Mouse (Mus musculus) CD4-positive, CD25-positive, alpha-beta regulatory T cell, adult 2 months (primary cell): ENCODE data around the gene Ppm1k.
A peak's percentile ranks its signal among the peaks of the same experiment; 100 is the strongest.
"Not testable (repeated sequence)": the region's sequence is repeated elsewhere in the genome, so short reads cannot be mapped to it uniquely, and the experiment has no call there.

Source experiments
- DNase-seq: peaks from one replicate; pipeline ENCODE4 v3.0.0-alpha.2; 2012; ENCODE audit warnings: low read depth, low spot score

The Ppm1k gene

DNA sequence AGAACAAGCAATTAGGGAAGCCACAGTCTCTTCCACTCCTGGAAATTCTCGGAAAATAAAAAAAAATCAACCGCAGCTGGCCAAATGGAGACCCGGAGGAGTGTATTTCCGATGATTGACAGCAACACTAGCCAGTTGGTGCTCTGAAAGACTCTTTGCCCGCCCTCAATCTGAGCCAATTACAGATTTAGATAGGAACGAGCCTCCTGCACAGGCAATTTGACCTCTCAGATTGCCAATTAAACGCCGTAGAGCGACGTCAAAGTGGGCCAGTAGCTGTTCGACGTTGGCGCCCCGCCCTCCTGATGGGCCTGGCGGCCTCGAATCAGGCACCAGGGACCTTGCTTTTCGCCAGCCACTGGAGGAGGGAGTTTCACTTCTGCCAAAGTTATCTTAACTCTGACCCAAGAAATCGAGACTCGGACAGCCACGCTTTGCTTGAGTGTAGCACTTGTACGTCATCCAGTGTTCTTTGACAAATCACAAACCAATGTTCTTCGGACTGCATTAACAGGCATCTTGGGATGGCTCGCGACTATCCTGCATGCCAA is at the start of gene Ppm1k:
Ppm1k (minus strand) TSS at position 83 of the 551 bp plus-strand sequence.
- peak; percentile 98 for DNase-seq

DNA sequence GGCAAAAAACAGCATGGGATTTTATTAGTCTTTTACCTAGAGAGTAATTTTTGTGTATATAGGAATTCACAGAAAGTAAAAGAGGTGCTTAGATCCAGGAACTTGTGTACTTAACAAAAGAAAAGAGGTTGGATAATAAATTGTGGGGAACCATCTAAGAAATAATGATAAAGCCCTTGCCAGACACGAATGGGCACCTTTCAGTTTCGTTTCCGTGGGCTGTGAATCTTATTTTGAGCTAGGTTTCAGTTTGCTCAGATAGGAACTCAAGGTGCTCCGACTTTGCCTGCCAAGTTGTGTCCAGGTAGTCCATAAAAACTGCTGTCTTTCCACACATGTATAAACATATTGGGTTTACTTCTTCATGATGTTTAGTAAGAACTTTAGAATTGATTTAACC is 47.1 kb upstream of the Ppm1k start:
- DNase-seq = peak; percentile 81

DNA sequence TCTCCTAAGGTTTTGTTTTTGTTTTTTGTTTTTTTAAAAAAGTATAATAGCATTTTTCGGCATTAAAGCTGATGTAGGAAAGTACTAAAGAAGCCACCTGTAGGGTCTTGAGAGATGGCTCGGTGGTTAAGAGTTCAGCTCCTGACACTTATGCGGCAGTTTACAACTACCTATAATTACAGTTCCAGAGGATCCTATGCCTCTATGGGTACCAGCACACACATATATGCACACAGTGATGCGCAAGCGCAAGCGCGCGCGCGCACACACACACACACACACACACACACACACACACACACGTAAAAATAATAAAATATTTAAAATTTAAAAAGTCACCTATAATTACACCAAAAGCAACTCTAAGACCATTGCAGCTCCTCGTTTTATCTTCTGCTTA is 46.3 kb upstream of the Ppm1k start:
- DNase-seq = peak; percentile 56

DNA sequence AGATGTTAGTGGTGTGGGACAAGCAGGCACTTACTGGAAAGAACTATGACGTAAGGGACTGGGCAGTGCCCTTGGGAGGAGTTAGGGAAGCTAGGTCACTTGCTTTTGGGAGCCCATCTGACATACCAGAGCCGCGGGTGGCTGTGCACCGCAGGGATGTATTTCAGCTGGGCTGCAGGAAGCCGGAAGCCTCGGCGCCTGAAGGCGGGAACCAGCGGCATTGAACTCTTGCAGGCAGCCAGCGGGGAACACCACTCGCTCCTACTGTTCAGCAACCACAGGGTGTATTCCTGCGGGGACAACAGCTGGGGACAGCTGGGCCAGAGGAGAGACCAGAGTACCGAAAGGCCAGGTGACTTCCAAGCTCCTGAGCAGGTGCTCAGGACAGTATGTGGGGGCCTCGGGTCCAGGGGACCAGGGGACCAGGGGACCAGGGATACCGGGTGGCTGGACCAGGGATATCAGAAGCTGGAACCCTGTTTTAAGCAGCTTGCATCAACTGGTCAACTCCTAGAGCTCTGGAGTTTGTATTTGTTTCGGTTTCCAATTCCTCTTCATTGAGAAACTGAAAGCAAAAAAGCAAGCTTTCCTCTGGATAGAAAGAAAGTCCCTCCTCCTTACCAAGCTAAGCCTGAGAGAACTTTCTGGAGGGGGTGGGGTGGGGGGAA is 45.7 kb upstream of the Ppm1k start, which contains the start of gene Herc6:
Herc6 (plus strand) TSS at position 120 of the 668 bp plus-strand sequence.
- peak; percentile 73 for DNase-seq

GRCm38 (mm10) chr6:57571587-57571986 is 36.3 kb upstream of the Ppm1k start:
- no peak for DNase-seq

DNA sequence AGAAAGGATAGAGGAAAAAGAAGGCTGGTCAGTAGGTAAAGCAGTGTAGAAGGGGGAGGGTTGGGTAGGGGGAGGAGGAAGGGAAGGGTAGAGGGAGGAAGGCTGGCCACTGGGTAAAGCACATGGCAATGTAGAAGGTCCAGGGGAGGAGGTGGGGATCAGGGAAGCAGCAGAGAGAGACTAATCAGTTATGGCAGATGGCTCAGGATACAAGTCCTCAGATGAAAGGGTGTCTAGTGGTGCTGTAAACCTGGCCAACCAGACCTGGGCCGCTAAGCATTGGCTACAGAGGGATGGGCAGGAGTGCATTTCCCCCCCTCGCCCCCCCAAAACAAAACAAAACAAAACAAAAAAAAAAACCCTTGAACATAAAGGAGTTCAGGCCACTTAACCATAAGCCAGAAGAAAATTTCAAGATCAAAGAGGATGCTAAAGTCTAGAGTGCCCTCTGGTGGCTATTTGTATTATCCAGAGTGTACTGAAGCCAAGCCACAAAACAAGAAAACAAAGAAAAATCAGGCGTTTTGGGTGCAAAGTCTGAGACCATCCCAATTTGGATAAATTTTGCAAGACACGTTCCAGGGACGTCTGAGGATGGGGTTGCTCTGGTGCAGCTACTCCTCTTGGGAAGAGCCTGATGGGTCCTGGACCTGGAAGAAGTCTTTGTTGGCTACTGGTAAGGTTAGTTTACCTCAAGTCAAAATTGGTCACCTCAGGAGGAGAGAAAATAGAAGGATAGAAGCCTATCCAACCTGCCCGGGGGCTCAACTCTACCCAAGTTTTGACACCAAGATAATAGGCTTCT is 35.1 kb upstream of the Ppm1k start:
- peak; percentile 79 for DNase-seq

- no peak for DNase-seq
These were observed 32.4 kb upstream of the Ppm1k start for GRCm38 (mm10) chr6:57567630-57568029.

- no peak for DNase-seq
These were observed 30.2 kb upstream of the Ppm1k start for GRCm38 (mm10) chr6:57565452-57565851.

GRCm38 (mm10) chr6:57563454-57563853 is 28.2 kb upstream of the Ppm1k start:
- DNase-seq = no peak

GRCm38 (mm10) chr6:57557796-57558317 is 22.6 kb upstream of the Ppm1k start:
- no peak for DNase-seq

- DNase-seq = no peak
These were observed 16.0 kb upstream of the Ppm1k start for GRCm38 (mm10) chr6:57551211-57551796.

GRCm38 (mm10) chr6:57544866-57545265 is 9.6 kb upstream of the Ppm1k start:
- no peak for DNase-seq

GRCm38 (mm10) chr6:57543591-57543990 is 8.3 kb upstream of the Ppm1k start:
- not testable (repeated sequence) for DNase-seq

DNA sequence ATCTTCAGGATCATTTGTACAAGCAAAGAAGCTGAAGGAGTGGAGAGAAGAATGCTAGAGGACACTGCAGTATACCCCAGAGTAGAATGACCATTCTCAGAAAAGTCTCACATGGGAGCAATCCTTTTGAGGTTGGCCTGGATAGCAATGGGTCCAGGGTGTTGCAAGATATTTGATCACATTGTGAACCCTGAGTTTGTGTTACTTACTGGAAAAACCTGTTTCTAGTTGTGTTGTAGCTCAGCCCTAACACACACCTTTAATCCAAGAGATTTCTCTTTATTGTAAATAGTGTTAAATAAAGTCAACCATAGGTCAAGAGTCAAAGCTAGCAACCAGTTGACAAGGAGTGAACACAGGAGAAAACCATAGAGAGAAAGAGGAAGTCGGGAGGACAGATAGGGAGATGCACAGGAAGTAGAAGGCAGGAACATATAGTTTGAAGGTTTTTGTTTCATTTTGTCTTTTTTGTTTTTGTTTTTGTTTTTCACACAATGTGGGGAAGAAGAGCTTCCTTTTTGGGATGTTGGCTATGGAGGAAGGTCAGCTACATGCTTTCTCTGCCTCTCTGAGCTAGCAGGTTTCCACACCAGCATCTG is 6.6 kb upstream of the Ppm1k start:
- DNase-seq = peak; percentile 23

DNA sequence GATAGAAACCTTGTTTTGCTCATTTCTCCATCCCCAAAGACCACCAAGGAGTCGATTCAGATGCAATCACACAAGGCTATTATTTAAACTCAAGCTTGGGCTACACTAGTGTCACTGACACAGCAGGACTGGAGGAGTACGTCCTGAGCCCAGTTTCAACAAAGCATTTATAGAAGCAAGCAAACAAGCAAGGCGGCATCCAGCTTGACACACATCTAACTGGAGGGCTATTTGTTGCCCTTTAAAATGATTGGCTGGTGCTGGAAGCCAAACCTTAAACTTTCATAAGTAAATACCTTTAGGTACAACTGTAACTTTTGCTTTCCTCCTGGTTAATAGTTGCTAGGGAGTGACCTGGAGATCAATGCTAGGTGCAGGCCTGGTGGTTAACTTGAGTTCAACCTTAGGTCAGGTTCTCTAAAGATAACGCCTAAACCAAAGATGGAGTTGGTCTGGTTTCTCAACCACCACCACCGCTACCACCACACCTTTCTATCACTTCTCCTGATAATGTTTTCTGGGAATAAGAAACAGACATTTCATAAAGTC is 5.8 kb upstream of the Ppm1k start:
- DNase-seq = no peak

- DNase-seq = no peak
These were observed 2.6 kb upstream of the Ppm1k start for GRCm38 (mm10) chr6:57537887-57538286.

- peak; percentile 53 for DNase-seq
These were observed 852 bp upstream of the Ppm1k start for GRCm38 (mm10) chr6:57535971-57536669.

- peak; percentile 59 for DNase-seq
These were observed 519 bp downstream of the Ppm1k start for GRCm38 (mm10) chr6:57534611-57535286.

DNA sequence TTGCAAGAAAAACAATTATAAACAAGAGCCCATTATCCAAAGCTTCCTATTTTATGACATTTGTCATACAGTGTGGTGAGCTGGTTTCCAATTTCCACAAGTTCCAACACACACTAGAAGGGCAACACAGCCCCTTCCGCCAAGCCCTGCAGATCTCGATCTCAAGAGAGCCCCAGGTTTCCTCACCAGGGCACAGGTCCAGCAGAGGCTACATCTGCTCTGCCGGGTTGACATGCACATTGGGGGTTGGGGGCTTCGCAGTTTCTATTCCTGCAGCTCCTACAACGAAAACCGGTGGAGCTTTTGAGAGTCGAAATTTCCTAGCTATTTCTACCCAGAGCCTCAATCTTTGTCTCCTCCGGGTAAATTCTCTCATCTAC is 1.0 kb downstream of the Ppm1k start:
- DNase-seq = peak; percentile 17

DNA sequence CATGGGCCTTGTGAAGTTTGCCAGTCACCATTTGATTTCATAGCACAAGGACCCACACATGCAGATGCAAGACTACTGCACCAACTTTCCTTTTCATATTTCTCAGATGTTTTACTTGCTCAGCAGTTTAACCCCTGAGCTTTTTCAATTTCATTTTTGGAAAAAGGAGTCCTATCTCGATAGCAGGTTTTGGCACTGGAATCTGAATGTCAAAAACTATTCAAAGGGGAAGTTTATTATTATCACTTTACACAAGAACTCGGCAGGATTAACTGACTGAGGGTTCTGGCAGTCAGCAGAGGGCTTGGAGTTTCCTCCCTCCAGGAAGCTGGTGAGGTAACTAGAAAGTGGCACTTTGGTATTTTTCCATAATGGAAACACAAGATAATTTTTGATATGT is 1.9 kb downstream of the Ppm1k start:
- no peak for DNase-seq
